Mouse (Mus musculus) frontal cortex, postnatal 10 days (tissue): ENCODE measurements around the gene Hdac7.

Source experiments
- DNase-seq, 2 experiments: peaks; one replicate each; pipeline ENCODE4 v3.0.0; 2022; ENCODE audit warnings: low spot score in 2 of 2, mixed read lengths in 1 of 2

Hdac7 gene

GRCm38 (mm10) chr15:97815254-97815653, 29.0 kb downstream of the Hdac7 start:
- no peak for DNase-seq

DNA sequence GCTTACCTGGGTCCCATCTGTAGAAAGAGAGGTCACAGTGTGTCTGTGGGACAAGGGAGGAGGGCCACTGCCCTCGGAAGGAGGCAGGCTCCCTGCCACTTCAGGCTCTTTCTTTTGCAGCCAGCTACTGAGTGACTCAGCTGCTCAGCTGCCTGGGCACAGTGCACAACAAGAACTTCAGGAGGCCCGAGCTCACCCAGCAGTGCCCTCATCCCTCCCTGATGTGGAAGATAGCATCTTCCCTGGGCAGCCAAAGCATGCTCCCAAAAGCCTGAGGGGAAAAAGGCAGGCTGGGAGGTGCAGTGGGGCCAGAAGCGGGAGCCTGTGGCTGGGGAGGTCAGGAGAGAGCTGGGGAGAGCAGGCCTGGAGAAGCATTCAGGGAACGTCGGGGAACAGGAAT, 29.6 kb downstream of the Hdac7 start:
- DNase-seq, result no peak

DNA sequence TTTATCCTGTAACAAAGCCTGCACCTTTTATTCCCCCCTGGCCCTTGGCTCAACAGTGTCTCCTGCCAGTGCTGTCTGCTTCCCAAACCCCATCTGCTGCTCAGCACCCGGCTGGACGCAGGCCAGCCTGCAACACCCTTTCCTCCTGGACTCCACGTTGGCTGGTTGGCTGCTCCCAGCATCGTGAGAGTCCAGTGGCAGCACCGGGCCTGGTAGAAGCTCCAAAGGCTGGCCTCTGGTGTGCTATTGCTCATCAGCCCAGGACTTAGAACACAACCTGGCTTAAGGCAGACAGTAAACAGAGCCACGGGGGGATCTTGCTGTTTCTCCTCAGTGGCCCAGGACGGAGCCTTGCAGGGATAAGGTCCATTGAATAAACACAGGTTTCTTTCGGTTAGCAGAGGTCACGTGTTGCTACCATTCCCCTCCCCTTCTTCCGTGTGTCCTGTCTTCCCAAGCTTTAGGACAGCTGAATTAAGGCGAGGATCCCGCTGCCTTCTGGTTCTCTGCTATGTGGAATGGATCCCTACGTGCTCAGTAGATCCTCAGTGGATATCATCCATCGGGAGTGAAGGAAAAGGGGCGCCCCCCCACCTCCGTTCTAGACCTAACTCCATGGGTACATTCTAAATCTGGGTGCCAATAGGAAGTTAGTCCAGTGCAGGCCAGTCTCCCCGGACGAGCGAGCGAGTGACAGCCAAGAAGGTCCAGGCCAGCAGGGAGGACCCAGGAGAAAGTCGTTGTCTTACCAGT, 30.7 kb downstream of the Hdac7 start:
- DNase-seq, result no peak

DNA sequence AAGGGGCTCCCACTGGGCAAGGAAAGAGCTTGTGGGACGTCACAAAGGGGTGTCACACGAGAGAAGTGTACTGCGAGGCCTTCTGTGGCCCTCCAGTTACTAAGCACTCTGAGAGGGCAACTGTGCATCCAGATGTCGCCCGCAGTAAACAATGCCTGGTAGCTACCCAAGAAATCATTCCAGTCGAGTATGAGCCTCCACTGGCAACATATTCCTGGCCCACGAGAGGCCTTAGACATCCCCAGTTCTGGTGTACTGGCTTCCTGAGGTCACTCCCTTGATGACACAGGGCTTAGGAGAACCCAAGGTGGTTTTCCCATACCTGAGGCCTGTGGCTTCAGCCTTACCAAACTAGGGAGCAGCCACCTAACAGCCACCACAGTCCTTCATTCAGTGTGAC, 31.4 kb downstream of the Hdac7 start:
- DNase-seq, result no peak

DNA sequence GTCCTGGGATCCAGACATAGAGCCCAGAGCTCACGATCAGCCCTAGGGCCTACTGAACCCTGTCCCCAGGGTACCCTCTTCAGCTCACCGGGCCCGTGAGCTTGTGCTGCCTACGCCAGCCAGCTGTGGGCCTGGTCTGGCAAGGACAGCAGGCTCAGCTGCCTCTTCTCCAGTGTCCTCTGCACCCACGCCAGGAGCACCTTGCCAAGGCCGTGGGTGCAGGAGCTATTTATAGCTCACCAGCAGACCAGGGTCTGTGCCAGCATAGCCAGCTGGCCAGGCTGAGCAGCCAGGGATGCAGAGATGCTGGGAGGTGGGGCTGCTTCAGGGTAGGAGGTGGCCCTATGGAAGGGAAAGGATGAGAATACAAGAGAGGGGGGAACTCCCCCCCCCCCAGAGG, 32.2 kb downstream of the Hdac7 start:
- DNase-seq, result peak; percentile 59 to 79

DNA sequence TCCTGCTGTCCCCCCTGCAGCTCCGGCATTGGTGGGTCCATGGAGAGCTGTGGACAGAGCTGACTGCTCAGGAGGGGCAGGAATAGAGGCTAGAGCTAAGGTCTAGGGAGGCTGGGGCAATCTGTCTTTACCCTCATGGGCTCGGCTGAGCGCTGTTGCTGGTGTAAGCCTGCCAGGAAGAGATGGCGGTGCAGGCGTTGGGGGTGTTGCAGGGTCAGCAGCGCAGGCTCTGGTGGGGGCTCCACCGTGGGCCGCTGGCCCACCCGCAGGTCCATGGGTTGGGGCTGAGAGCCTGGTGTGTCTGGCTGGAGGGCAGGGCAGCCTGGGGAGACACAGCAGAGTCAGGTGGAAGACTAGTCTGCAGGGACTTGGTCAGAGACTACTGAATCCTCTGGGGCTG, 33.0 kb downstream of the Hdac7 start:
- no peak for DNase-seq

DNA sequence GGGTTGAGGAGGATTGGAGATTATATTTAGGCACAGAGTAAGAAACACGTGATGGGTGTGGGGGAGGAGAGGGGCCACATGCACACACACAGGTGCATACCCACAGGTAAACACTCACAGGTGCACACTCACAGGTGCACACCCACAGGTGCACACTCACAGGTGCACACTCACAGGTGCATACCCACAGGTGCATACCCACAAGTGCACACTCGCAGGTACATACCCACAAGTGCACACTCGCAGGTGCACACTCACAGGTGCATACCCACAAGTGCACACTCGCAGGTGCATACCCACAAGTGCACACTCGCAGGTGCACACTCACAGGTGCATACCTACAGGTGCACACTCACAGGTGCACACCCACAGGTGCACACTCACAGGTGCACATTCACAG, 33.9 kb downstream of the Hdac7 start:
- no peak for DNase-seq

DNA sequence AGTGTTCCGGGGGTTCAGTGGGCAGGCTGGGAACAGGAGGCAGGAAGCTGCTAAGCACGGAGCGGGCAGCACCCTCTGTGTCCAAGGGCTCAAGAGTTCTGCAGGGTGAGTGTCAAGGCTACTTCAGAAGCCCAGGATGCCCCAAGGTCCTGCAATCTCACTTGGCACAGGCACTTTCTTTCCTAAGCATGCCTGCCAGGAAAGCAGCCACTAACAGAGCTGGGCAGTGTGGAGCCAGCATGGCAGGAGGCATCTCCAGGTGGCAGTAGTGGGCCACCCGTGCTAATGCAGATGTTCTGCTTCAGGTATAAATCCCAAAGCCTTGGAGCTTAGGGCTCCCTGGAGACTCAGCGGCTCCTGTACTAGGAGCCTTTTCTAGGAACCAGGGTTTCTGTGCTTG, 34.4 kb downstream of the Hdac7 start:
- DNase-seq, result no peak

DNA sequence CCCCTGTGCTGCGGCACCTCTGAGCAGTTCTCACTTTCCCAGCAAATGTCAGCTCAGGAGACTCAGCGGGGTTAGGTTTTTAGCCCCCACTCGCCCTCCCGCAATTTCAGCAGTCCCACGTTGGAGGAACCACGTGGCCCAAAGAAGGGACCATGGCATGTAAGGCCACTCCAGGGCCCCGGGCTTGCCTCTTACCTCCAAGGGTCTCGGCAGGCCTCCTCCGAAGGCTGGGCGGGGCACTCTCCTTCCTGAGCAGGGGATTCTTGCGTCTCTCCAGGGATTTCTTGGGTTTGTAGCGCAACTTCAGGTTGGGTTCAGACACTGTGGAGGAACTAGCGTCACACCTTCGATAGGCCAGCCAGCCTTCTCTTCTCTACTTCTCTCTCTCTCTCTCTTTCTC, 35.1 kb downstream of the Hdac7 start:
- no peak for DNase-seq

DNA sequence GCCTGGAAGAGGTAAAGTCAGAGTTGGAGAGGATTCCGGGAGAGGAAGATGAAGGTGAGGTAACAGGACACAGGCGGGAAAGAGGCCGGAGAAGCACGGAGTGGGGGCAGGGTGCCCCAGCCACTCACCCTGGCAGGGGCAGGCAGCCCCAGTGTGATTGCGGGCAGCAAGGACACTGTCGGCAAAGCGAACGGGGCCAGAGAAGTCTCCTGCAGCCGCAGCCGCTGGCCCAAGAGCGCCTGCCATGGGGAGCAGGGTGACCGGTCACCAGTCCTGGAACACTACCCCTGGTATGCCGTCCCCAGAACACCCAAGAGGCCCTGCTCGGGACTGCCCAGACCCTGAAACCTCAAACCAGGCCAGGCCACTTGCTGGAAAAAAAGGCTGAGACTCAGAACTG, 35.8 kb downstream of the Hdac7 start:
- DNase-seq, result no peak

- DNase-seq, result no peak
Measured at GRCm38 (mm10) chr15:97807867-97808266, 36.4 kb downstream of the Hdac7 start.

DNA sequence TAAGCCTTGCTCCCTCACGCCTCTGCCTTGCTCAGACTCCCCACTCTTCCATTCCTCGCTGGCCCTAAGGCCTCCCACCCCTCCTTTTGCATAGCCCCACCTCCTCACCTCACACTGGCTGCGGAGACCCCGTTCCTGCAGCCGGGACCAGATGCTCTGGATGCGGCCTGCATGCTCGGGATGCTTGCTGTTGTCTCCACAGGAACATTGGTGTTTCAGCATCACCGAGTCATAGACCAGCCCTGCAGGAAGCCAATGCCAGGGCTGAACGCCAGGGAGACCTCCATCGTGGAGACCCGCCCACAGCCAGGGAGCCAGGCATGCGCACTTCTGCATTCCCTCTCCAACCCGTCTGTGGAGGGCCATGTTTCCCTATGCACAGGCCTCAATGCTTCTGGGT, 41.7 kb downstream of the Hdac7 start:
- no peak for DNase-seq

- DNase-seq, result no peak
Measured at GRCm38 (mm10) chr15:97801811-97802210, 42.5 kb downstream of the Hdac7 start.

DNA sequence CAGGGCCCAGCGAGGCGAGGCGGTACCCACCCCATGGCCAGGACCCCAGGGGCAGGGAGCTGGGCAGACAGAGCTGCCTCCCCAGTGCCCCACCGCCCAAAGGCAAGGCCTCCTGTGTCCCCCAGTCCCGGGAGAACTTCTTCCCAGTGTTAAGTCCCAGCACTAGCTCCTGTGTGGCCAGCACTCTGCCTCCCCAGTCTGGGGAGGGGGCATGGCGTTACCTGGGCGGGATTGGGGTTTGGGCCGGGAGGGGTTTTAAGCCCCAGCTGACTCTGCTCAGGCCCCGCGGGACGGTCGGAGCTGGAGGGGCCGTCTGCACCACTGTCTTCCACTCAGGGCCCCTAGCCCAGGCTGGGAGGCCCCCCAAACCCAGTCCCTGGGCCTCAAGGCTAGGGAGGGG, 43.4 kb downstream of the Hdac7 start:
- DNase-seq, result no peak

GRCm38 (mm10) chr15:97799446-97799845, 44.9 kb downstream of the Hdac7 start:
- DNase-seq, result no peak

DNA sequence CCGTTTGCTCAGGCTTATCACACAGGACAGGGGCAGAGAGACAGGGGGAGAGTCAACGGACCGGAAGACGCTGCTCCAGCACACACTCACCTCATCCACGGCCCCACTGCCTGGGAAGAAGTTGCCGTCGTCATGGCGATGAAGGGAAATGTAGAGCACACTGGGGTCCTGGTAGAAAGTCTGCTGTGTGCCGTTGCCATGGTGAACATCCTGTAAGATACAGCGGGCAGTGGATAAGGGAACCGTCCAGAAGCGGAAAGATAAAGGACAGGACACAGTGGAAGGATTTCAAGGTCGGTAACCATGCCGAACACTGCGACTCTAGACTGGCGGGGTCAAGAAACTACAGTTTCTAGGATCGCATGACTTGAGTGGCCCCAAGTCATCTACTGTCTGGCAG, 46.2 kb downstream of the Hdac7 start:
- DNase-seq, result no peak

DNA sequence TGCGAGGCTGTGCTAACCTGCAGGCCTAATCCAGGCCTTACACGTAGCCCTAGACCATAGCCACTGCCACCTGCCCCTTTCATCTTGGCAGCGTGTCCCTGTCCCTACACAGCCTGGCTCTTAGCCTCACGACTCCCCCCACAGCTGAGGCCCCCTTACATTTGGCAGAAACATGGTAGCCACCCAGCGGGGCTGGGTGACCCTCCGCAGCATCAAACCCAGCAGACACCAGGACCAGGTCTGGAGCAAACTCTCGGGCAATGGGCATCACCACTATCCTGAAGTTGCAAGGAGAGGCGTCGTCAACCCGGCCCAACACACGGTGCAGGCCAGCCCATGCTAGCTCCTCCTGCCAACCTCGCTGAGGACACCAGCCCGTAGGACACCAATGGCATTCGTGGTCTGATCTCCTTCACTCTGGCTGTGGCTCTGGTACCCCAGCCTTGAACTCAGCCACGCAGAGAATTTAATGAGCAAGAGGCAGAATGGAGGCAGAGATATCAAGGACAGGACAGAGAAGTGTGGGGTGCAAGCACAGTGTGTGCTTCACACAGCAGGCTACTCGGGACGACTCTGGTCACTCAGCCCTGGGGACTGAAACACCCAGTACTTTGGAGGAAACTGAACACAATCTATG, 47.5 kb downstream of the Hdac7 start:
- DNase-seq, result no peak

DNA sequence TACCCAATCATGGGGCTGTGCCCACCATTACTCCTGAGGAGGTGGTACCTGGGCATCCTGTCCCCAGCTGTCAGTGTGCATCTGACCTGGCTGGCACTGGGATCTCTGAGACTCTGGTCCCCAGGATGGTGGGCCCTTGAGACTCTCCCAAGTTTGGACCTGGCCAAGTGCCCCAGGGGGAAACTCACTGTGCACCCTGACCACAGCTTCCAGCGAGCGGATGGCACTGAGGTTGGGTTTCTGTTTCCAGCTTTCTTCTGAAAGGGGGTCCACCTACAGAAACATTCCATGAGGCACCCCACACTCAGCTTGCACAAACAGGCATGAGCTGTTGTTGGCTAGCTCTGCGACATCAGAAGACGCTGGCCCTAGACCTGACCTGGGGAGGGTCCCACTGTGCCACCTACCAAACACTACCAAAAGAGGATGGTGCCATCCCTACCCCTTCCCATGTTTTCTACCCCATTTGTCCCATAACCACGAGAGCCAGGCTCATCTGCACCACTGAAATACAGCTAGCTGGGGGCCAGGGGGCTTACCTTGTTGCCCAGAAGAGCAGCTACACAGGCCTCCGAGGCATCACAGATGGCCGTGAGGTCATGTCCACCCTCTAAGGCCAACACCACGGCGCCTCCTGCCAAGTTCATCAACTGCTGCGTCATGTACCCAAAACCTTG, 48.6 kb downstream of the Hdac7 start:
- no peak for DNase-seq

DNA sequence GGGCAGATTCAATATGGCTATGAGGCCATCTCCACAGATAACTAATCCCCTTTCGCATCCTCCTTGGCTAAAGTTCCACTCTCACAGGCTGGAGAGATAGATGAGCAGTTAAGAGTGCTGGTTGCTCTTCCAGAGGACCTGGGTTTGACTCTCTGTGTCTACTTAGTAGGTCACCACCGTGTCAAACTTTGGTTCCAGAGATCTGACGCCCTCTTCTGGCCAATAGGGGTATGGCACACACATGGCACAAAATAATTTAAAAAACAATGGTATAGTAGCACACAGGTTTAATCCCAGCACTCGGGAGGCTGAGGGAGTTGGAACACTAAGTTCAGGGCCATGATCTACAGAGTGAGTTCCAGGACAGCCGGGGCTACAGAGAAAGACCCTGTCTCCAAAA, 50.0 kb downstream of the Hdac7 start:
- no peak for DNase-seq

DNA sequence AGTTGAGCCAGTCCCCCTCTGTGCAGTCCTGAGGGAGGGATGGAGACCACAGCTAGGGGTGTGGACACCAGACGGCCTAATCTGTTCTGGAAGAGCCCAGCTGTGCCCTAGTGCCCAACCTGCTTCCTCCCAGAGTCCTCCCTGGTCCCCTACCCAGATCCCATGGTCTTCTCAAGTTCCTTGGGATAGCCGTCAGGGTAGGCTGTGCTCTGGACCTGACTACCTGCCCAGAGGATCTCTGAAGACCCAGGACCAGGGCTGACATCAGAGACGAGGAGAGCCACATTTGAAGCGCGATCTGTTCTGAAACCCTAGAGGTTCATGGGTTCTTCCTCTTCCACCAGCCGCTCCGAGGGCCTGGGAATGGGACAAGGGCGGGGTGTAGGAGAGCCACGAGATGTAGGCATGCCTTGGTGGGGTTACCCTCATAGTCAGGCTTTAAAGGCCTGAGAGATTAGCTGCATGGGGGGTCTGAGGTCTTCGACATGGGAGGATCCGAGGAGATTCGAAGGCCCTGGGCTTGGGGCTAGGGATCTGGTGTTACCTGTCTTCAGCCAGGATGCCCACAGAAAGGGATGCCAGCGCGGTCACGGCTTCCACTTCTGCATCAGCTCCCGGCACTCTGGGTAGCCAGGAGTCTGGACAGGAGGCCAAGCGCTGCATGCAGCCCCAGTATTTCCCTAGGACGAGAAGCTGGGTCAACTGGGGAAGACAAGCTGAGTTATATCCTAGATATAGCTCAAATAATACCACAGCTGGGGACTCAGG, 50.7 kb downstream of the Hdac7 start:
- DNase-seq, result no peak

- DNase-seq, result no peak
Measured at GRCm38 (mm10) chr15:97791126-97791700, 53.1 kb downstream of the Hdac7 start.
